Mouse (Mus musculus) MEL (cell line): Measurements from ENCODE around the gene Ppp1cc. TPM values are rescaled to one million over a fixed set of nuclear protein-coding genes. Genes with fewer than 3 reads are reported as not detected.
A peak's percentile ranks its signal among the peaks of the same experiment; 100 is the strongest.

Experiments
- DNase-seq: peaks from one replicate; pipeline ENCODE4 v3.0.0; 2011; ENCODE audit warnings: low read depth, low spot score
- H3K27ac ChIP-seq: 2 replicates; pipeline ENCODE4 v1.5.1; 2012; ENCODE audit warnings: low read depth, mild to moderate bottlenecking, control low read depth, low read length, moderate library complexity; ENCODE audit not compliant: control insufficient read depth
- H3K27me3 ChIP-seq, 2 experiments: fragments of 150-350 bp in 1 of 2; sonication (generic) in 1 of 2; 2 replicates each; pipeline ENCODE4 v1.6.1; 2012; ENCODE audit warnings: low read length in 2 of 2, mild to moderate bottlenecking in 2 of 2, improper control_type of control experiment in 1 of 2, moderate library complexity in 1 of 2; ENCODE audit not compliant: insufficient read depth in 2 of 2, control insufficient read depth in 1 of 2
- H3K36me3 ChIP-seq, 2 experiments: 2 replicates each; pipeline ENCODE4 v1.6.1; 2012 to 2014; ENCODE audit warnings: low read length in 2 of 2, improper control_type of control experiment in 1 of 2, inconsistent platforms in 1 of 2, mild to moderate bottlenecking in 1 of 2; ENCODE audit not compliant: insufficient read depth in 2 of 2, control insufficient read depth in 1 of 2
- H3K4me1 ChIP-seq, 2 experiments: fragments of 150-350 bp in 1 of 2; sonication (generic) in 1 of 2; 2 replicates each; pipeline ENCODE4 v1.6.1; 2012; ENCODE audit warnings: low read length in 2 of 2, improper control_type of control experiment in 1 of 2, mild to moderate bottlenecking in 1 of 2; ENCODE audit not compliant: insufficient read depth in 2 of 2, control insufficient read depth in 1 of 2
- H3K4me3 ChIP-seq, 2 experiments: fragments of 150-350 bp in 1 of 2; sonication (generic) in 1 of 2; 2 replicates each; pipeline ENCODE4 v1.5.1; 2012; ENCODE audit warnings: low read depth in 2 of 2, low read length in 2 of 2, mild to moderate bottlenecking in 2 of 2, moderate library complexity in 2 of 2, control low read depth in 1 of 2, improper control_type of control experiment in 1 of 2; ENCODE audit not compliant: control insufficient read depth in 1 of 2, insufficient read depth in 1 of 2
- H3K79me2 ChIP-seq: 2 replicates; pipeline ENCODE4 v1.6.1; 2012; ENCODE audit warnings: mild to moderate bottlenecking, low read length, moderate library complexity; ENCODE audit not compliant: control insufficient read depth, poor library complexity, insufficient read depth
- H3K9ac ChIP-seq: 2 replicates; pipeline ENCODE4 v1.6.1; 2012; ENCODE audit warnings: low read depth, mild to moderate bottlenecking, control low read depth, low read length, moderate library complexity; ENCODE audit not compliant: control insufficient read depth, poor library complexity, severe bottlenecking
- H3K9me3 ChIP-seq: fragments of 150-350 bp; sonication (generic); replicated peaks from 2 replicates; pipeline ENCODE4 v1.6.1; 2012; ENCODE audit warnings: mild to moderate bottlenecking, low read length, improper control_type of control experiment, moderate library complexity; ENCODE audit not compliant: insufficient read depth
- CHD1 ChIP-seq: IDR thresholded peaks from 2 replicates; pipeline ENCODE4 v1.6.1; 2012; ENCODE audit warnings: low read depth, mild to moderate bottlenecking, inconsistent platforms, low read length, improper control_type of control experiment
- EP300 ChIP-seq, 2 experiments: IDR thresholded peaks; 2 replicates each; pipeline ENCODE4 v1.6.1; 2011; ENCODE audit warnings: improper control_type of control experiment in 2 of 2, low read length in 2 of 2, low read depth in 1 of 2, mild to moderate bottlenecking in 1 of 2
- GABPA ChIP-seq: IDR thresholded peaks from 2 replicates; pipeline ENCODE4 v1.6.1; 2012; ENCODE audit warnings: low read depth, mild to moderate bottlenecking, inconsistent platforms, low read length, improper control_type of control experiment, moderate library complexity
- GATA1 ChIP-seq: IDR thresholded peaks from 2 replicates; pipeline ENCODE4 v1.6.1; 2011; ENCODE audit warnings: low read depth, low read length, improper control_type of control experiment
- HCFC1 ChIP-seq: IDR thresholded peaks from 2 replicates; pipeline ENCODE4 v1.6.1; 2012; ENCODE audit warnings: low read depth, mild to moderate bottlenecking, inconsistent platforms, low read length, improper control_type of control experiment, moderate library complexity
- KAT2A ChIP-seq: conservative IDR thresholded peaks from 2 replicates; pipeline ENCODE4 v1.6.1; 2012; ENCODE audit warnings: low read depth, low read length, improper control_type of control experiment, inconsistent platforms
- MAX ChIP-seq: IDR thresholded peaks from 2 replicates; pipeline ENCODE4 v1.6.1; 2011; ENCODE audit warnings: low read length, improper control_type of control experiment
- MAZ ChIP-seq: IDR thresholded peaks from 2 replicates; pipeline ENCODE4 v1.6.1; 2012; ENCODE audit warnings: low read depth, mild to moderate bottlenecking, inconsistent platforms, low read length, improper control_type of control experiment
- MXI1 ChIP-seq: IDR thresholded peaks from 2 replicates; pipeline ENCODE4 v1.6.1; 2011; ENCODE audit warnings: mild to moderate bottlenecking, low read depth, low read length, improper control_type of control experiment
- MYB ChIP-seq: IDR thresholded peaks from 2 replicates; pipeline ENCODE4 v1.6.1; 2011; ENCODE audit warnings: mild to moderate bottlenecking, low read depth, low read length, improper control_type of control experiment
- RAD21 ChIP-seq: IDR thresholded peaks from 2 replicates; pipeline ENCODE4 v1.6.1; 2011; ENCODE audit warnings: mild to moderate bottlenecking, low read depth, low read length, improper control_type of control experiment
- RCOR1 ChIP-seq: IDR thresholded peaks from 2 replicates; pipeline ENCODE4 v1.6.1; 2012; ENCODE audit warnings: low read depth, mild to moderate bottlenecking, inconsistent platforms, low read length, improper control_type of control experiment
- SIN3A ChIP-seq: IDR thresholded peaks from 2 replicates; pipeline ENCODE4 v1.6.1; 2012; ENCODE audit warnings: low read length, improper control_type of control experiment, inconsistent platforms
- TAL1 ChIP-seq: IDR thresholded peaks from 2 replicates; pipeline ENCODE4 v1.6.1; 2012; ENCODE audit warnings: mild to moderate bottlenecking, inconsistent platforms, low read length, moderate library complexity, mixed read lengths
- UBTF ChIP-seq: IDR thresholded peaks from 2 replicates; pipeline ENCODE4 v1.6.1; 2012; ENCODE audit warnings: low read depth, mild to moderate bottlenecking, inconsistent platforms, low read length, improper control_type of control experiment, moderate library complexity, borderline replicate concordance; ENCODE audit not compliant: insufficient read depth
- USF1 ChIP-seq: IDR thresholded peaks from 2 replicates; pipeline ENCODE4 v1.6.1; 2014; ENCODE audit warnings: low read depth, mild to moderate bottlenecking, inconsistent platforms, low read length, improper control_type of control experiment, moderate library complexity
- ZKSCAN1 ChIP-seq: IDR thresholded peaks from 2 replicates; pipeline ENCODE4 v1.6.1; 2012; ENCODE audit warnings: low read depth, mild to moderate bottlenecking, inconsistent platforms, low read length, improper control_type of control experiment, moderate library complexity
- ZMIZ1 ChIP-seq: IDR thresholded peaks from 2 replicates; pipeline ENCODE4 v1.6.1; 2012; ENCODE audit warnings: low read depth, mild to moderate bottlenecking, inconsistent platforms, low read length, improper control_type of control experiment, moderate library complexity
- polyA plus RNA-seq, 2 experiments: library from polyadenylated mRNA; stranded (reverse) in 1 of 2; unstranded in 1 of 2; fragments of >175 nt in 1 of 2; fragments of >200 nt in 1 of 2; gene quantifications; 2 replicates each; pipeline versions ENCODE4 v1.2.1 to v1.2.4; 2012; ENCODE audit warnings: low replicate concordance in 2 of 2, low read depth in 1 of 2; ENCODE audit not compliant: insufficient read length in 2 of 2, insufficient read depth in 1 of 2, missing spikeins in 1 of 2
- total RNA-seq: library from RNA; depleted of rRNA; stranded (reverse); fragments of 300-350 nt; gene quantifications from 2 replicates; pipeline ENCODE4 v1.2.3, GENCODE M21; 2012

Ppp1cc gene
- total and polyA plus RNA-seq, 3 experiments, result 305 to 420 TPM; not detected in 1

GRCm38 (mm10) chr5:122142230-122142992 lies 15.7 kb upstream of the Ppp1cc start (continued):
- TF ChIP-seq GABPA (no peak), GATA1 (0 out of 2 replicates have a peak, but pooled peaks have one; percentile 12), RAD21 (peak; percentile 42), MYB (no peak), MXI1 (peak; percentile 96), CHD1 (no peak), TAL1 (no peak), RCOR1 (0 out of 2 replicates have a peak, but pooled peaks have one; percentile 19), ZMIZ1 (no peak; the same call in 1 of the 2 replicates), USF1 (no peak; the same call in 1 of the 2 replicates), SIN3A (peak; percentile 82), ZKSCAN1 (no peak), MAZ (no peak; the same call in 1 of the 2 replicates), EP300 (IDR thresholded peaks at IDR 0.05; ENCODE audit: low read depth in 1 of 2, low read length in 2 of 2) (peak in 1 of 2 experiments; percentile 11; a peak in 1 of 4 replicates), HCFC1 (peak; percentile 59), MAX (peak; percentile 92), KAT2A (peak; percentile 28; the same call in 1 of the 2 replicates), UBTF (no peak)

- H3K79me2 ChIP-seq, result peaks cover 3% of the 10 kb centered on the region
- peaks cover 0 to 8% of the 10 kb centered on the region in 2 experiments; a peak in 2 of 4 replicates for H3K36me3 ChIP-seq
- H3K4me3 ChIP-seq, result no peak overlapping the region
- peaks cover 6 to 21% of the 10 kb centered on the region in 2 experiments for H3K4me1 ChIP-seq
- no peak overlapping the region for H3K9ac ChIP-seq
- no peak for TF ChIP-seq GABPA
- no peak for TF ChIP-seq MYB
- no peaks in the 10 kb centered on the region for H3K9me3 ChIP-seq
- no peaks in the 10 kb centered on the region for H3K27me3 ChIP-seq
- DNase-seq, result no peak
- no peak overlapping the region for H3K27ac ChIP-seq
These were observed 14.5 kb upstream of the Ppp1cc start for GRCm38 (mm10) chr5:122143543-122143942.
